Mouse (Mus musculus) embryonic facial prominence, embryonic 13.5 days (tissue): ENCODE results near the gene H2-T3. TPM values are rescaled to one million over a fixed set of nuclear protein-coding genes. Genes with fewer than 3 reads are reported as not detected.
A peak's percentile ranks its signal among the peaks of the same experiment; 100 is the strongest.
"Not testable (repeated sequence)": the region's sequence is repeated elsewhere in the genome, so short reads cannot be mapped to it uniquely, and the experiment has no call there.

ENCODE experiments used
- ATAC-seq: fragments of 200-750 bp; cut with Nextera tagmentation; 2 replicates; pipeline ENCODE4 v1.8.0; 2017; ENCODE audit warnings: low read depth; ENCODE audit not compliant: insufficient number of reproducible peaks, insufficient read depth, low FRiP score, low TSS enrichment
- H3K27ac ChIP-seq: fragments of 300-500 bp; sonication (generic); 2 replicates; pipeline ENCODE4 v1.5.1; 2015; ENCODE audit warnings: moderate library complexity, mild to moderate bottlenecking, inconsistent platforms
- H3K27me3 ChIP-seq: fragments of 300-500 bp; sonication (generic); 2 replicates; pipeline ENCODE4 v1.6.1; 2015; ENCODE audit warnings: mild to moderate bottlenecking, inconsistent platforms
- H3K36me3 ChIP-seq: fragments of 300-500 bp; sonication (generic); 2 replicates; pipeline ENCODE4 v1.6.1; 2015; ENCODE audit warnings: mild to moderate bottlenecking, inconsistent platforms
- H3K4me1 ChIP-seq: fragments of 300-500 bp; sonication (generic); 2 replicates; pipeline ENCODE4 v1.6.1; 2015; ENCODE audit warnings: inconsistent platforms
- H3K4me2 ChIP-seq: fragments of 300-500 bp; sonication (generic); 2 replicates; pipeline ENCODE4 v1.6.1; 2015; ENCODE audit warnings: moderate library complexity, mild to moderate bottlenecking, inconsistent platforms
- H3K4me3 ChIP-seq: fragments of 300-500 bp; sonication (generic); 2 replicates; pipeline ENCODE4 v1.5.1; 2015; ENCODE audit warnings: mild to moderate bottlenecking, inconsistent platforms
- H3K9ac ChIP-seq: fragments of 300-500 bp; sonication (generic); 2 replicates; pipeline ENCODE4 v1.6.1; 2015; ENCODE audit warnings: mild to moderate bottlenecking, inconsistent platforms
- H3K9me3 ChIP-seq: fragments of 300-500 bp; sonication (generic); 2 replicates; pipeline ENCODE4 v1.6.1; 2016; ENCODE audit warnings: inconsistent platforms
- WGBS: fragments of 180-500 bp; shearing (Covaris S2); methylation state at CpG from one replicate; pipeline ENCODE4 v1.1.7; 2015; ENCODE audit warnings: mixed read lengths; 5-methylcytosine and 5-hydroxymethylcytosine counted together
- polyA plus RNA-seq: library from polyadenylated mRNA; unstranded; fragments of >200 nt; fragmentation: Nextera tagmentation; extraction: Ambion mirVana; gene quantifications from 2 replicates; pipeline ENCODE4 v1.2.1, GENCODE M21; 2015

Gene H2-T3
- polyA plus RNA-seq, 1 experiment from 2014 or later: not detected

GRCm38 (mm10) chr17:36154271-36155149, 35.6 kb downstream of the H2-T3 start:
- H3K4me1 ChIP-seq: 0 out of 2 replicates have a peak, but pooled peaks cover 5% of the 10 kb centered on the region
- H3K9me3 ChIP-seq: no peaks in the 10 kb centered on the region
- no peak overlapping the region for H3K9ac ChIP-seq
- no peak for ATAC-seq
- no peak overlapping the region for H3K4me2 ChIP-seq
- no peaks in the 10 kb centered on the region for H3K36me3 ChIP-seq
- peaks cover 78% of the 10 kb centered on the region for H3K27me3 ChIP-seq
- no peak overlapping the region for H3K4me3 ChIP-seq
- WGBS: 9% methylated on average over 3 of the region's 3 CpGs
- no peak overlapping the region for H3K27ac ChIP-seq

- not testable (repeated sequence) for ATAC-seq, H3K36me3 ChIP-seq, H3K4me2 ChIP-seq, H3K9ac ChIP-seq, H3K4me3 ChIP-seq, H3K27ac ChIP-seq, H3K9me3 ChIP-seq, H3K4me1 ChIP-seq
- peaks cover 73% of the 10 kb centered on the region for H3K27me3 ChIP-seq
- WGBS: 41% methylated on average over 4 of the region's 4 CpGs
Measured at GRCm38 (mm10) chr17:36151200-36151599, 38.9 kb downstream of the H2-T3 start.

GRCm38 (mm10) chr17:36148468-36148867, 41.6 kb downstream of the H2-T3 start:
- H3K9ac ChIP-seq, H3K4me2 ChIP-seq, H3K27ac ChIP-seq, H3K4me3 ChIP-seq, H3K9me3 ChIP-seq, H3K4me1 ChIP-seq, H3K36me3 ChIP-seq, ATAC-seq: not testable (repeated sequence)
- 67% methylated on average over 5 of the region's 5 CpGs for WGBS
- peaks cover 70% of the 10 kb centered on the region for H3K27me3 ChIP-seq

GRCm38 (mm10) chr17:36146937-36147336, 43.1 kb downstream of the H2-T3 start:
- peaks cover 69% of the 10 kb centered on the region for H3K27me3 ChIP-seq
- H3K9me3 ChIP-seq, ATAC-seq, H3K4me3 ChIP-seq, H3K36me3 ChIP-seq, H3K4me1 ChIP-seq, H3K4me2 ChIP-seq, H3K9ac ChIP-seq, H3K27ac ChIP-seq: not testable (repeated sequence)
- 75% methylated on average over 1 of the region's 1 CpGs for WGBS

GRCm38 (mm10) chr17:36145861-36146156, 44.3 kb downstream of the H2-T3 start:
- H3K4me1 ChIP-seq, ATAC-seq, H3K9me3 ChIP-seq, H3K27ac ChIP-seq, H3K36me3 ChIP-seq: not testable (repeated sequence)
- WGBS: 2% methylated on average over 13 of the region's 13 CpGs
- H3K4me2 ChIP-seq: peak overlapping the region; percentile 60
- peak overlapping the region; percentile 37 for H3K4me3 ChIP-seq
- 0 out of 2 replicates have a peak overlapping the region, but pooled peaks have one; percentile 27 for H3K9ac ChIP-seq
- peaks cover 74% of the 10 kb centered on the region for H3K27me3 ChIP-seq

GRCm38 (mm10) chr17:36145111-36145860, 44.8 kb downstream of the H2-T3 start:
- H3K36me3 ChIP-seq: no peaks in the 10 kb centered on the region
- peaks cover 10% of the 10 kb centered on the region for H3K4me1 ChIP-seq
- 0 out of 2 replicates have a peak overlapping the region, but pooled peaks have one; percentile 27 for H3K9ac ChIP-seq
- peak overlapping the region; percentile 37 for H3K4me3 ChIP-seq
- H3K27ac ChIP-seq: no peak overlapping the region
- H3K9me3 ChIP-seq: no peaks in the 10 kb centered on the region
- WGBS: 2% methylated on average over 78 of the region's 78 CpGs
- H3K4me2 ChIP-seq: peak overlapping the region; percentile 60
- no peak for ATAC-seq
- peaks cover 74% of the 10 kb centered on the region for H3K27me3 ChIP-seq

GRCm38 (mm10) chr17:36136299-36136848, 53.7 kb downstream of the H2-T3 start:
- ATAC-seq, H3K4me3 ChIP-seq, H3K9ac ChIP-seq, H3K4me1 ChIP-seq, H3K27ac ChIP-seq, H3K4me2 ChIP-seq, H3K9me3 ChIP-seq, H3K36me3 ChIP-seq: not testable (repeated sequence)
- 68% methylated on average over 1 of the region's 1 CpGs for WGBS
- peaks cover 46% of the 10 kb centered on the region for H3K27me3 ChIP-seq

Other genes with a start within 250 kb of the H2-T3 start
- gene Abcf1, start 220.5 kb downstream of the H2-T3 start, polyA plus RNA-seq: 109 and 110 TPM in 2 replicates
- 56.3 and 64.8 TPM in 2 replicates for gene Gnl1, start 210.4 kb downstream of the H2-T3 start, polyA plus RNA-seq
- 44.4 and 56.9 TPM in 2 replicates for gene Prr3, start 210.1 kb downstream of the H2-T3 start, polyA plus RNA-seq
- gene H2-T24, start 169.7 kb downstream of the H2-T3 start, polyA plus RNA-seq: 3.9 and 4.3 TPM in 2 replicates
- 18.8 and 21.6 TPM in 2 replicates for gene H2-T23, start 157.4 kb downstream of the H2-T3 start, polyA plus RNA-seq
- gene H2-T22, start 147.5 kb downstream of the H2-T3 start, polyA plus RNA-seq: 20.1 and 21.0 TPM in 2 replicates
- not detected in 2 replicates for gene Gm6034, start 147.3 kb downstream of the H2-T3 start, polyA plus RNA-seq
- gene Gm11127, start 131.9 kb downstream of the H2-T3 start, polyA plus RNA-seq: not detected in 2 replicates
- not detected in 2 replicates for gene Gm19684, start 68.6 kb downstream of the H2-T3 start, polyA plus RNA-seq
- not detected in 2 replicates for gene Gm7030, start 60.9 kb downstream of the H2-T3 start, polyA plus RNA-seq
- gene Gm8909, start 21.8 kb downstream of the H2-T3 start, polyA plus RNA-seq: 0.26 TPM in 1 of 2 replicates, not detected in the other
- 92.3 and 118 TPM in 2 replicates for gene Rpp21, start 67.8 kb upstream of the H2-T3 start, polyA plus RNA-seq
- 22.4 and 25.4 TPM in 2 replicates for gene Trim39, start 82.0 kb upstream of the H2-T3 start, polyA plus RNA-seq
- 0.23 TPM in 1 of 2 replicates, not detected in the other for gene H2-M10.2, start 96.2 kb upstream of the H2-T3 start, polyA plus RNA-seq
- gene H2-M10.1, start 135.9 kb upstream of the H2-T3 start, polyA plus RNA-seq: not detected in 2 replicates
- not detected in 2 replicates for gene H2-M10.3, start 178.1 kb upstream of the H2-T3 start, polyA plus RNA-seq